ENCODE assay signal across 12 mouse cellular contexts in the genomic region with DNA sequence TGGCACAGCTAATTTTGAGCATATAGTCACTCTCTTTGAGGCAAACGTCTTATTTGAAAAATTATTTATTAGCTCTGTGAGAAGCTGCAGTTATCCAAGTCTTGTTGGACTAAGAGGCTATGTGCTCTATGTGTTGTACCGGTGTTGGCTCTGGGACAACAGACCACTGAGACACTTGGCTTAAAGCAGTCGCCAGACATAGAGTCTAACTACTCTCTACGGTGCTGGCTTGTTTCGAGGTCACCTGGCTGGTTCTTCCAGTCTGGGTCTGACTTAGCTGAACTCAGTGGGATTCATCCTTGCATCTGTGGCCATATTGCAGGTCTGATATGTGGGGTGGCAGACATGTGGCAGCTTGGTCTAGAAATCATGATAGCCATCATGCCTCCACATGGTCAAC.
"Had no signal": no experiment of that assay in that cellular context is flagged by ENCODE, and none has a peak within 500 bp of the region (broad histone marks: within the 10 kb centered on the region; RNA-seq: fewer than 3 reads in every experiment).

No protein-coding gene starts in this region.

- DNase-seq: retina, postnatal 1 day; right cerebral cortex, adult 18-20 months; right cerebral cortex, postnatal 14 days; right cerebral cortex, postnatal 25 days; right cerebral cortex, postnatal 4 days; spleen, adult 18-20 months; thymus, adult 18-20 months; thymus, adult 2 months; thymus, postnatal 14 days; thymus, postnatal 25 days; thymus, postnatal 36 days; thymus, postnatal 4 days had no signal
